Mouse (Mus musculus): ENCODE measurements around the gene AB124611. TPM values are rescaled to one million over a fixed set of nuclear protein-coding genes. Genes with fewer than 3 reads are reported as not detected.
"Not testable (repeated sequence)": the region's sequence is repeated elsewhere in the genome, so short reads cannot be mapped to it uniquely, and the experiment has no call there.

Gene AB124611
- polyA plus RNA-seq, 1 experiment from 2014 or later = 3.7 TPM

DNA sequence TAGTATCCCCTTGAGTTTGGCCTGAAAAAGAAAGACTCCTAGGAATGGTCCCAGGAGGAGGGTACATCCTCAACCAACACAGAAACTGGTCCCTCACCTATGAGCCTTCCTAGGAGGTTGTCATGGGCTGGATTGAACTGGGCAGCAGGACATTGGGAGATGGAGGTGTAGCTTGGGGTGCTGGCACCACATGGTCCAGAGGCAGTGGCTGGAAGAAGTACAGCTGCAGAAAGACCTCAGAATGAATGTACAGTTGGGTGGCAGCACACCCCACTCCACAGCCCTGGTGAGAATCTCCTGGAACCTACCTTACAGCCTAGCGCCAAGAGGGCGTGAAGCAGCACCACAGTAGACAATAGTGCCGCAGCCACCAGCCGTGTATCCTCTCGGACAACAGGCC is 63.6 kb downstream of the AB124611 start:
- Histone ChIP-seq H3K27me3 (ENCODE audit: control insufficient read depth, insufficient read depth, low read length) (no peaks in the 10 kb centered on the region), H3K36me3 (ENCODE audit: control insufficient read depth, insufficient read depth) (peaks cover 49% of the 10 kb centered on the region), H3K4me3 (ENCODE audit: low read length) (no peak overlapping the region), H3K9ac (ENCODE audit: low read length) (no peak overlapping the region), H3K4me1 (ENCODE audit: control insufficient read depth, insufficient read depth, low read length) (peaks cover 20% of the 10 kb centered on the region), H3K4me2 (ENCODE audit: low read depth, low read length) (no peak overlapping the region), H3K27ac (ENCODE audit: low read length) (no peak overlapping the region), H3K9me3 (replicated peaks; ENCODE audit: control insufficient read depth, low read length) (no peaks in the 10 kb centered on the region)
- ATAC-seq (replicated peaks; ENCODE audit: extremely low read depth, insufficient read depth, low FRiP score) = no peak
- WGBS = 90% methylated on average over 5 of the region's 5 CpGs

DNA sequence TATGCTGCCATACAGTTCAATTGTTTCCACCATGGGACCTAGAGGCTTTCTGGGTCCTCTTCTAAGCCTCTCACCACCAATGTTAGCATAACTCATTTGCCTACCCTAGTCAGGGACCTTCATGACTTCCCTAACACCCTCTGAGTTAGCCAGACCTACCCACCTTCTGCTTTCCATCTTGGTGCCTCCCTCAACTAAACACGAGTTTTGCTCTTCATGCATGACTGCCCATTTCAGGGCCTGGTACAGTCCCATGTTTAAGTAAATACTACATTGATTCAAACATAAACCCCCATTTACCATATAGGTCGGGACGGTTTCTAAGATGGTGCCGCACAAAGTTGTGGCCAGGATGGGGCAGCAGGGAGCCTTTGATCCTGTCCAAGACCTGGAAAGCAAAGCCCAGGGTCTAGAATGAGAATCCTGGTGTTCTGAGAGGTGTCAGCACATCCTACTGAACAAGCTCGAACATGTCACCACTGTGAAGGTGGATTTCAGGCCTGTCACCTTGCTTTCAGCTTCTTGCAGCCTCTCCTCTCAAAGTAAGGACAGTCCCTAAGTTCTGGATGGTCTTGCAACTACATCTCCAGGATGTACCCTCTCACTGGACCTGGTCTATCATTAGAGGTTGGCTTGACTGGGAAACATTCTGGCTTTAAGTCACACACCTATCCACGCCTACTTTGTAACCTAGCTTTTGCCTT is 65.3 kb downstream of the AB124611 start:
- H3K4me2 ChIP-seq (ENCODE audit: low read depth, low read length) = peak overlapping the region; percentile 99; the same call in 1 of the 2 replicates
- H3K27me3 ChIP-seq (ENCODE audit: control insufficient read depth, insufficient read depth, low read length) = no peaks in the 10 kb centered on the region
- no peak for ATAC-seq (replicated peaks; ENCODE audit: extremely low read depth, insufficient read depth, low FRiP score)
- WGBS = 80% methylated on average over 6 of the region's 6 CpGs
- peaks cover 23% of the 10 kb centered on the region for H3K4me1 ChIP-seq (ENCODE audit: control insufficient read depth, insufficient read depth, low read length)
- peaks cover 36% of the 10 kb centered on the region for H3K36me3 ChIP-seq (ENCODE audit: control insufficient read depth, insufficient read depth)
- no peak overlapping the region for H3K4me3 ChIP-seq (ENCODE audit: low read length)
- H3K9ac ChIP-seq (ENCODE audit: low read length) = no peak overlapping the region
- no peak overlapping the region for H3K27ac ChIP-seq (ENCODE audit: low read length)
- no peaks in the 10 kb centered on the region for H3K9me3 ChIP-seq (replicated peaks; ENCODE audit: control insufficient read depth, low read length)

DNA sequence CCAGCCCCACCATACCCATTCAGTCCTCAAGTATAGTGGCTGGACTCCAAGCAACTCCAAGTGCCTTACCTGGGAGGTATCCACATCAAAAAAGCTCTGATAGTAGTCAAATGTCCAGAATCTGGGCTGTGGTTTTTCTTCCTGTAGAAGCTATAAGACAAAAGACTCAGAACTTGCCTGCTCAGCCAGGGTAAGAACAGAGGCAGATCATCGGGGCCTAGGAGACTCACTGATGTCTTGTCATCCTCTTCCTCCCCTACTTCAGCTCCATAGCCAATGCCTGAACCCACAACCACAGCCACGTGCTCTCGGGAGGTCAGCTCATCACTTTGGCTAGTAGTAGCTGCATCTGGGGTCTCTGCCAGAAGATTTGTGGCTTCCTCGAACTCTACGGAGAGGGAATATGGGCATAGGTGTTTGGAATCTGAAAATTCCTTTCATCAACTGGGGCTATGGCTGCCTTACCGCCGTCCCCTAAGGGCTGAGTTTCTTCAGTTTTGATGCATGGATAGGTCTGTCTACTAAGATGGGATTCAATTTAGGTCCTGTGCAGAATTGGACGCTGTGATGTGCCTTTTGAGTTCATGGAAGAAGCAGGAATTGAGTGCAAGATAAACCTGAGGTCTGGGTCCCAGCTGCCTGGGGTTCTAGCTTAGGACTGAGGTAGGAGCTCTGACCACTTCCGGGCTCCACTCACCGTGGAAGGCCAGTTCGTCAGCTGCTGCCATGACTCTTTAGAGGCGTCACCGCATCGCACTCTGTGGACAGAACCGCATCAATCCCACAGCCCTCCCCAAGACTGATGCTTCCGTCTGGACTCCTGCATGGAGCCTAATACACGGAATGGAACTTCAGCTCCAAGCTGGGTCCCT is 66.1 kb downstream of the AB124611 start:
- Histone ChIP-seq H3K27me3 (ENCODE audit: control insufficient read depth, insufficient read depth, low read length) (no peaks in the 10 kb centered on the region), H3K9ac (ENCODE audit: low read length) (peak overlapping the region; percentile 81), H3K4me2 (ENCODE audit: low read depth, low read length) (peak overlapping the region; percentile 99), H3K9me3 (replicated peaks; ENCODE audit: control insufficient read depth, low read length) (no peaks in the 10 kb centered on the region), H3K4me1 (ENCODE audit: control insufficient read depth, insufficient read depth, low read length) (peaks cover 23% of the 10 kb centered on the region), H3K27ac (ENCODE audit: low read length) (peak overlapping the region; percentile 64), H3K4me3 (ENCODE audit: low read length) (peak overlapping the region; percentile 82), H3K36me3 (ENCODE audit: control insufficient read depth, insufficient read depth) (peaks cover 33% of the 10 kb centered on the region)
- 14% methylated on average over 17 of the region's 17 CpGs for WGBS
- ATAC-seq (replicated peaks; ENCODE audit: extremely low read depth, insufficient read depth, low FRiP score) = peak; percentile 41; the same call in 1 of the 2 replicates

DNA sequence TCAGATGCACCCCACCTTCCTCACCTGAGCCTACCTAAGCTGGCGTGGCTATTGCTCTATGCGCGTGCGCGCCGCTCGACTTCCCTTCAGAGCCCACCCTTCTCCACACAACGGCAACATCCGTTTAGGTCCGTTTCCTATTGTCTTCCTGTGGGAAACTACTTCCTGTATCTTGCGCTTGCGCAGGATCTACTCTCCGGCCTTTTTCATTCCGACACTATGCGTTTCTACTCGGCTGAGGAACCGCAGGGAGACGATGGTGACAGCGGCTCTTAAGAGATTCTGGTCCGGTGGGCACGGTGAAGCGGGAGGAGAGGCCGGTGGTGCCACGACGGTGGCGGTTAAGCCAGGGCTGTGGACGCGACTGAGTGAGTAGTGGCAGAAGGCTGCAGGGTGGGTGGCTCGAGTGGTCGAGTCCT is 66.7 kb downstream of the AB124611 start, which contains the start of the genes Timm29 and Yipf2:
Gene Timm29, plus strand, starts transcription at position 20 of the 419 bp plus-strand sequence.
Gene Yipf2, minus strand, starts transcription at position 126 of the 419 bp plus-strand sequence.
- Histone ChIP-seq H3K4me2 (ENCODE audit: low read depth, low read length) (peak within 1 kb of the TSS; percentile 99), H3K4me1 (ENCODE audit: control insufficient read depth, insufficient read depth, low read length) (peaks cover 23% of the 10 kb centered on the region), H3K36me3 (ENCODE audit: control insufficient read depth, insufficient read depth) (peaks cover 27% of the 10 kb centered on the region), H3K27me3 (ENCODE audit: control insufficient read depth, insufficient read depth, low read length) (no peaks in the 10 kb centered on the region), H3K9me3 (replicated peaks; ENCODE audit: control insufficient read depth, low read length) (no peaks in the 10 kb centered on the region), H3K27ac (ENCODE audit: low read length) (peak within 1 kb of the TSS; percentile 92), H3K4me3 (ENCODE audit: low read length) (peak within 1 kb of the TSS; percentile 82), H3K9ac (ENCODE audit: low read length) (peak within 1 kb of the TSS; percentile 88)
- under 1% methylated on average over 30 of the region's 30 CpGs for WGBS
- ATAC-seq (replicated peaks; ENCODE audit: extremely low read depth, insufficient read depth, low FRiP score) = peak; percentile 90

DNA sequence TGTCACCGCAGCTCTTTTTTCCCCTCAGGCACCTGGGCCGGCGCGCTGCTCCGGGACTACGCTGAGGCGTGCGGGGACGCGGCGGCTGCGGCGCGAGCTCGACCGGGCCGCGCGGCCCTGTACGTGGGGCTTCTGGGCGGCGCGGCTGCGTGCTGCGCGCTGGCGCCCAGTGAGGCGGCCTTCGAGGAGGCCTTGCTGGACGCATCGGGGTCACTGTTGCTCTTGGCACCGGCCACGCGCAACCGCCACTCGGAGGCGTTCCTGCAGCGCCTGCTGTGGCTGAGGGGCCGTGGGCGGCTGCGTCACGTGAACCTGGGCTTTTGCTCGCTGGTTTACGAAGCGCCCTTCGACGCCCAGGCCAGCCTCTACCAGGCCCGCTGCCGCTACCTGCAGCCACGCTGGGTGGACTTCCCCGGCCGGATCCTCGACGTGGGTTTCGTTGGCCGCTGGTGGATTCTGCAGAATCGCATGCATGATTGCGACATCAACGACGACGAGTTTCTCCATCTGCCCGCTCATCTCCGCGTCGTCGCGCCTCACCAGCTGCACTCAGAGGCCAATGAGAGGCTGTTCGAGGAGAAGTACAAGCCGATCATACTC is 67.2 kb downstream of the AB124611 start:
- H3K9ac ChIP-seq (ENCODE audit: low read length) = peak overlapping the region; percentile 88
- H3K36me3 ChIP-seq (ENCODE audit: control insufficient read depth, insufficient read depth) = peaks cover 22% of the 10 kb centered on the region
- H3K27ac ChIP-seq (ENCODE audit: low read length) = peak overlapping the region; percentile 92
- peak; percentile 52 for ATAC-seq (replicated peaks; ENCODE audit: extremely low read depth, insufficient read depth, low FRiP score)
- no peaks in the 10 kb centered on the region for H3K27me3 ChIP-seq (ENCODE audit: control insufficient read depth, insufficient read depth, low read length)
- H3K4me3 ChIP-seq (ENCODE audit: low read length) = peak overlapping the region; percentile 82
- H3K9me3 ChIP-seq (replicated peaks; ENCODE audit: control insufficient read depth, low read length) = no peaks in the 10 kb centered on the region
- 1% methylated on average over 65 of the region's 69 CpGs for WGBS
- peaks cover 23% of the 10 kb centered on the region for H3K4me1 ChIP-seq (ENCODE audit: control insufficient read depth, insufficient read depth, low read length)
- H3K4me2 ChIP-seq (ENCODE audit: low read depth, low read length) = peak overlapping the region; percentile 99

DNA sequence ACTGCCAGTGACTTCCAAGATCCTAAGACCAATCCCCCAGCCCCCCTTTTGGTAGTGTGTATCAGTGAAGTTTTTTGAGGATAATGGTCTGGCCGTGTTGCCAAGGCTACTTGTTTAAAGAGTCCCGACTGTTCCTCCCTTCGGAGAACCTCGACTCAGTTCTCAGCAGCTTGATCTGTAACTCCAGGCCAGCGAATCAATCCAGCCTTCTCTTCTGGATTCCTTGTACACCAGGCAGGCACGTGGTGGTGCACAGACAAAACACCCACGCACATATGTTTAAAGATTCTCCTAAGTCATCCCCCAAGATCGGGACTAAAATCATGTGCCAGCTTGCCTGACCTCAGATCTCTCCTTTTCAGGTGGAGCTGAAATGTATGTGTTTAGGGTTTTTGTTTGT is 68.4 kb downstream of the AB124611 start:
- not testable (repeated sequence) for H3K27ac ChIP-seq (ENCODE audit: low read length); H3K9ac ChIP-seq (ENCODE audit: low read length); H3K27me3 ChIP-seq (ENCODE audit: control insufficient read depth, insufficient read depth, low read length); H3K9me3 ChIP-seq (replicated peaks; ENCODE audit: control insufficient read depth, low read length); ATAC-seq (replicated peaks; ENCODE audit: extremely low read depth, insufficient read depth, low FRiP score)
- 90% methylated on average over 8 of the region's 8 CpGs for WGBS
- Histone ChIP-seq H3K36me3 (ENCODE audit: control insufficient read depth, insufficient read depth) (peaks cover 11% of the 10 kb centered on the region), H3K4me2 (ENCODE audit: low read depth, low read length) (peak overlapping the region; percentile 99; the same call in 1 of the 2 replicates), H3K4me3 (ENCODE audit: low read length) (peak overlapping the region; percentile 82; the same call in 1 of the 2 replicates), H3K4me1 (ENCODE audit: control insufficient read depth, insufficient read depth, low read length) (peaks cover 23% of the 10 kb centered on the region)

DNA sequence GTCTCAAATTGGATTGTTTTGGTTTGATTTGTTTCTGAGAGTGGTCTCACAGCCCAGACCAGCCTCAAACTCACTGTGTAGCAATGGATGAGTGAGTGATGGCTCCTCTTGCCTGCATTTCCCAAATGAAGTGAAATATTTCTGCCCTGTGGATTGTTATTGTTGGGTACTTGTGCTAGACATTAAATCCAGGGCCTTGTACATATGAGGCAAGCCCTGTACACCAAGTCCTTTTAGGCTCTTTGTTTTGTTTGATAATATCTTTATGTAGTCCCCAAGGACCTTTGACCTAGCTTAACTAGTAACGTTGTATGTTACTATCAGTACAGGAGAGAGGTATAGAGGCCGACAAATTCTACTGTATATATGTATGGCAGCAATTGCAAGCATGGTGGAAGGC is 68.9 kb downstream of the AB124611 start:
- no peak overlapping the region for H3K4me2 ChIP-seq (ENCODE audit: low read depth, low read length)
- H3K4me1 ChIP-seq (ENCODE audit: control insufficient read depth, insufficient read depth, low read length) = peaks cover 23% of the 10 kb centered on the region
- ATAC-seq (replicated peaks; ENCODE audit: extremely low read depth, insufficient read depth, low FRiP score) = no peak
- H3K27me3 ChIP-seq (ENCODE audit: control insufficient read depth, insufficient read depth, low read length) = no peaks in the 10 kb centered on the region
- H3K4me3 ChIP-seq (ENCODE audit: low read length) = no peak overlapping the region
- H3K36me3 ChIP-seq (ENCODE audit: control insufficient read depth, insufficient read depth) = peaks cover 6% of the 10 kb centered on the region
- no peak overlapping the region for H3K27ac ChIP-seq (ENCODE audit: low read length)
- no peak overlapping the region for H3K9ac ChIP-seq (ENCODE audit: low read length)
- no peaks in the 10 kb centered on the region for H3K9me3 ChIP-seq (replicated peaks; ENCODE audit: control insufficient read depth, low read length)
- WGBS = 82% methylated on average over 2 of the region's 2 CpGs
